Mouse (Mus musculus) embryonic fibroblast, embryonic 13.5 days (primary cell): ENCODE measurements around the gene Slc35g3.

Source experiments
- CTCF ChIP-seq: IDR thresholded peaks from 2 replicates; pipeline ENCODE4 v1.5.1; 2011; ENCODE audit warnings: mild to moderate bottlenecking, control low read depth, low read length, moderate library complexity, borderline replicate concordance; ENCODE audit not compliant: insufficient read depth
- POLR2A ChIP-seq: IDR thresholded peaks from 2 replicates; pipeline ENCODE4 v1.6.1; 2011; ENCODE audit warnings: low read depth, mild to moderate bottlenecking, control low read depth, low read length, moderate library complexity

- TF ChIP-seq CTCF: no peak
- TF ChIP-seq POLR2A: no peak
Observed at GRCm38 (mm10) chr11:69789431-69789830, 27.7 kb upstream of the Slc35g3 start.
